In the genomic region with DNA sequence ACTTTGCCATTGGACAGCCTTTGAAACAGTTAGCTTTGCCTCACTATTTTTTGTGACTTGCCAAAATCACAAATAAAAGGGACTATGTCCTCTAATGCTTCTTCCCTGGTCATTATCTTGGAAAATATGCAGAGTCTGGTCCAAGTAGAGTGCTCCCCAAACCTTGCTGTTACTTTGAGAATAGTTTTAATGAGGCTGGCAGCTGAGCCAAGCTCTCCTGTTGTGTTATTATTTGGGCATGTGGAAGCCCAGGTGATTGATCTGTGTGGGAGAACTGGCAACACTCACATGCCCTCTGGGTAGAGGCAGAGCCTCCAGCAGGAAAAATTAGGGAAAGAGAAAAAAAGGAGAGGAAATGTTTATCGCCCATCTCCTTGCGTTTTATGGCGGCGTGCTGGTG, we compare ENCODE assay signal across 17 mouse cellular contexts.
DNase-seq lines count a peak whose midpoint lies in the region; ATAC-seq lines count a peak whose summit lies in the region.
"Had no signal": no experiment of that assay in that cellular context is flagged by ENCODE, and none has a peak within 500 bp of the region (broad histone marks: within the 10 kb centered on the region; RNA-seq: fewer than 3 reads in every experiment).

No protein-coding gene starts in this region.

- H3K4me3 ChIP-seq in forebrain, embryonic 13.5 days: no peak overlapping the region
- H3K4me3 ChIP-seq in forebrain, embryonic 11.5 days (ENCODE audit: low read depth, low read length): no peak overlapping the region
- H3K4me3 ChIP-seq in midbrain, embryonic 15.5 days: no peak overlapping the region
- H3K4me3 ChIP-seq in midbrain, embryonic 10.5 days: no peak overlapping the region
- no peak overlapping the region for H3K4me3 ChIP-seq in forebrain, embryonic 14.5 days (ENCODE audit: low read depth, low read length)
- H3K4me3 ChIP-seq: heart, embryonic 13.5 days; midbrain, embryonic 13.5 days had no signal

- no peak overlapping the region for H3K4me2 ChIP-seq in forebrain, embryonic 13.5 days
- H3K4me2 ChIP-seq in forebrain, embryonic 11.5 days (ENCODE audit: low read depth, low read length, severe bottlenecking): no peak overlapping the region
- no peak overlapping the region for H3K4me2 ChIP-seq in midbrain, embryonic 15.5 days
- no peak overlapping the region for H3K4me2 ChIP-seq in forebrain, embryonic 14.5 days (ENCODE audit: low read length)
- H3K4me2 ChIP-seq: heart, embryonic 13.5 days; liver, embryonic 11.5 days; lung, embryonic 14.5 days; midbrain, embryonic 13.5 days had no signal

- H3K27me3 ChIP-seq in forebrain, embryonic 13.5 days: no peaks in the 10 kb centered on the region
- no peaks in the 10 kb centered on the region for H3K27me3 ChIP-seq in forebrain, embryonic 11.5 days (ENCODE audit: control insufficient read depth, insufficient read depth, low read length)
- no peaks in the 10 kb centered on the region for H3K27me3 ChIP-seq in midbrain, embryonic 15.5 days (replicated peaks)
- H3K27me3 ChIP-seq in midbrain, embryonic 10.5 days (ENCODE audit: low read depth, poor library complexity, severe bottlenecking): no peaks in the 10 kb centered on the region
- H3K27me3 ChIP-seq in forebrain, embryonic 14.5 days (replicated peaks; ENCODE audit: control insufficient read depth, insufficient read depth, low read length): no peaks in the 10 kb centered on the region
- H3K27me3 ChIP-seq: heart, embryonic 13.5 days; midbrain, embryonic 13.5 days had no signal

- no peaks in the 10 kb centered on the region for H3K36me3 ChIP-seq in forebrain, embryonic 13.5 days (ENCODE audit: poor library complexity, severe bottlenecking)
- no peaks in the 10 kb centered on the region for H3K36me3 ChIP-seq in forebrain, embryonic 11.5 days (ENCODE audit: control insufficient read depth, insufficient read depth, low read length)
- no peaks in the 10 kb centered on the region for H3K36me3 ChIP-seq in midbrain, embryonic 15.5 days (replicated peaks)
- H3K36me3 ChIP-seq in midbrain, embryonic 10.5 days: no peaks in the 10 kb centered on the region
- no peaks in the 10 kb centered on the region for H3K36me3 ChIP-seq in forebrain, embryonic 14.5 days (ENCODE audit: control insufficient read depth, insufficient read depth, low read length)
- H3K36me3 ChIP-seq: heart, embryonic 13.5 days; midbrain, embryonic 13.5 days had no signal

- peaks cover 55% of the 10 kb centered on the region for H3K4me1 ChIP-seq in forebrain, embryonic 13.5 days
- peaks cover 6% of the 10 kb centered on the region; the same call in 1 of the 2 replicates for H3K4me1 ChIP-seq in forebrain, embryonic 11.5 days (replicated peaks; ENCODE audit: control insufficient read depth, insufficient read depth, low read length)
- peaks cover 32% of the 10 kb centered on the region for H3K4me1 ChIP-seq in midbrain, embryonic 15.5 days
- peaks cover 23% of the 10 kb centered on the region for H3K4me1 ChIP-seq in midbrain, embryonic 10.5 days
- H3K4me1 ChIP-seq in forebrain, embryonic 14.5 days (ENCODE audit: control insufficient read depth, insufficient read depth, low read length): peaks cover 38% of the 10 kb centered on the region

- no peaks in the 10 kb centered on the region for H3K9me3 ChIP-seq in forebrain, embryonic 13.5 days (replicated peaks)
- no peaks in the 10 kb centered on the region for H3K9me3 ChIP-seq in forebrain, embryonic 11.5 days (ENCODE audit: control insufficient read depth, low read length)
- no peaks in the 10 kb centered on the region for H3K9me3 ChIP-seq in midbrain, embryonic 15.5 days
- H3K9me3 ChIP-seq in midbrain, embryonic 10.5 days (replicated peaks): no peaks in the 10 kb centered on the region
- H3K9me3 ChIP-seq in forebrain, embryonic 14.5 days (replicated peaks; ENCODE audit: control insufficient read depth, low read length): no peaks in the 10 kb centered on the region
- H3K9me3 ChIP-seq: heart, embryonic 13.5 days; midbrain, embryonic 13.5 days had no signal

- WGBS in forebrain, embryonic 13.5 days: 55% methylated on average over 4 of the region's 4 CpGs
- 84% methylated on average over 4 of the region's 4 CpGs for WGBS in forebrain, embryonic 11.5 days
- 58% methylated on average over 4 of the region's 4 CpGs for WGBS in midbrain, embryonic 15.5 days
- WGBS in midbrain, embryonic 10.5 days: 96% methylated on average over 4 of the region's 4 CpGs
- WGBS in forebrain, embryonic 14.5 days: 36% methylated on average over 4 of the region's 4 CpGs

- no peak for DNase-seq in forebrain, embryonic 11.5 days (ENCODE audit: low spot score)
- no peak for DNase-seq in midbrain, embryonic 10.5 days (ENCODE audit: low spot score)
- peak; percentile 83 for DNase-seq in forebrain, embryonic 14.5 days (ENCODE audit: low spot score)
- DNase-seq in layer of hippocampus, postnatal 10 days (ENCODE audit: low spot score in 2 of 2): peak; percentile 22 to 48
- DNase-seq in adrenal gland, postnatal 36 days: no peak
- no peak for DNase-seq in kidney, adult 8-10 months
- DNase-seq: B cell, adult 2 months; kidney, adult 2 months; kidney, postnatal 4 days; left cerebral cortex, postnatal 4 days; lung, embryonic 14.5 days had no signal

- H3K9ac ChIP-seq in forebrain, embryonic 13.5 days: no peak overlapping the region
- H3K9ac ChIP-seq in forebrain, embryonic 11.5 days (ENCODE audit: low read length): no peak overlapping the region
- H3K9ac ChIP-seq in midbrain, embryonic 15.5 days: no peak overlapping the region
- no peak overlapping the region for H3K9ac ChIP-seq in forebrain, embryonic 14.5 days (ENCODE audit: low read length)
- H3K9ac ChIP-seq: heart, embryonic 13.5 days; lung, embryonic 14.5 days; midbrain, embryonic 13.5 days had no signal

- ATAC-seq in forebrain, embryonic 13.5 days: peak; percentile 73
- no peak for ATAC-seq in forebrain, embryonic 11.5 days (replicated peaks; ENCODE audit: low FRiP score)
- 0 out of 2 replicates have a peak, but pooled peaks have one; percentile 25 for ATAC-seq in midbrain, embryonic 15.5 days (replicated peaks)
- peak; percentile 71 for ATAC-seq in forebrain, embryonic 14.5 days
- ATAC-seq: midbrain, embryonic 13.5 days had no signal

- H3K27ac ChIP-seq in forebrain, embryonic 13.5 days: no peak overlapping the region
- no peak overlapping the region for H3K27ac ChIP-seq in forebrain, embryonic 11.5 days (ENCODE audit: low read depth, low read length)
- H3K27ac ChIP-seq in midbrain, embryonic 15.5 days: no peak overlapping the region
- no peak overlapping the region for H3K27ac ChIP-seq in midbrain, embryonic 10.5 days (replicated peaks)
- H3K27ac ChIP-seq in forebrain, embryonic 14.5 days (ENCODE audit: low read depth, low read length): no peak overlapping the region
- H3K27ac ChIP-seq: heart, embryonic 13.5 days; macrophage; midbrain, embryonic 13.5 days had no signal

Comparison
In these comparisons a context has a peak if more than half of its experiments do, and no peak if none do; other contexts are left out.
1. DNase-seq: peak in forebrain, embryonic 14.5 days (single experiment) and layer of hippocampus, postnatal 10 days (2 of 2); none in forebrain, embryonic 11.5 days (single experiment), midbrain, embryonic 10.5 days (single experiment), adrenal gland, postnatal 36 days (0 of 2) and kidney, adult 8-10 months (0 of 2).